Mouse (Mus musculus) layer of hippocampus, adult 8-10 months (tissue): ENCODE results near the gene Cept1. TPM values are rescaled to one million over a fixed set of nuclear protein-coding genes. Genes with fewer than 3 reads are reported as not detected.

Experiments
- DNase-seq, 2 experiments: peaks; one replicate each; pipeline ENCODE4 v3.0.0; 2022; ENCODE audit warnings: low spot score in 2 of 2
- total RNA-seq, 4 experiments: library from RNA; stranded (reverse); gene quantifications; 2 replicates each; pipeline ENCODE4 v1.2.4; 2022

Cept1 gene
- total RNA-seq, 4 experiments from 2014 or later, result 48.0 to 53.0 (median 49.1) TPM

DNA sequence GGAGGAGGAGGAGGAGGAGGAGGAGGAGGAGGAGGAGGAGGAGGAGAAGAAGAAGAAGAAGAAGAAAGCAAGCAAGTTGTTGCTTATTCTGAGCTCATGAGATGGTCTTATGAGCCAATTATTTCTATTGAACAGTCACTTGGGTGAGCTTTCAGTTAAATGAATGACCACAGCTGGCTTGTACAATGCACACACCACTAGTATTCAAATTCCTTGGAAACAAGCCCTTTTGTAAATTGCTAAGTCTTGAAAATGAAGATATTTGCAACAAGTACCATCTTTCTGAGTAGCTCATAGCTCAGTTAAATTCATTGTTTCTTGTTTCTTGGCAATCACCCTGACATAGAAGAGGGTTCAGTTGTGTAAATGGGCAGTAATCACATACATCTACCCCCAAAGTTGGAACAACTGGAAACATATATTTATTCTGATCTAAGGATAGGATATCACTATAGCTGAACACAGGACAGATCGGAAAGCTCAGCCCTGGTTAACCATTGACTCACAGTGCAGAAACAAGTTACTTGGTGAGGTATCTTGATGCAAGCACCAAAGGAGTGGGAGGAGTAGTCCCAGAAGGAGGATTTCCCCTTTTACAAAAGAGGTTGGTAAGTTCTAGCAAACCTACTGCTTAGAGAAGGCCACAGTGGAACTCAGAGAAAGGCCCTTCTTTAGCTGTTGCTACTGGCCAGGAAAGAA, 52.1 kb downstream of the Cept1 start:
- DNase-seq, result no peak

DNA sequence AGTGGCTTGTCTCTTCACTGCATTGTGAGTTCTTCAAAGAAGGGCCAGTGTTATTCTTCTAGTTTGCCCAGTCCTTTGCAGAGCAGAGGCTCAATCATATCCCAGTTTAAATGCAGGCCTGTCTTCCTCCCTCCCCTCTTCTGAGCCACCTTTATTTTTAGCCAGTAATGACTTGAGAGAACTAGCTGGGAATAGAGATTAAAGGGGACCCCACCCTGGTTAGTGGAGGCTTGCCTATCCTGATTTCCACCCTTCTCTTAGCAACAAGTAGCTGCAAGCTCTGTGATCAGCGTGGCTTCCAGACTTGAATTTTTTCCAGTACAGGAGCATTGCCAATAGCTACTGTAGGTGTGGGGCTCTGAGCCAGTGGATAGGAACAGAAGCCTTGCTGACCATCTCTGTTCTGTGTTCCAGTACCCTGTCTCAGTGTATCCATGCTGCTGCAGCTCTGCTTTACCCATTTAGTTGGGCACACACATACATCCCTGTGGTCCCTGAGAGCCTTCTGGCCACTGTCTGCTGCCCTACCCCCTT, 53.1 kb downstream of the Cept1 start:
- no peak for DNase-seq

DNA sequence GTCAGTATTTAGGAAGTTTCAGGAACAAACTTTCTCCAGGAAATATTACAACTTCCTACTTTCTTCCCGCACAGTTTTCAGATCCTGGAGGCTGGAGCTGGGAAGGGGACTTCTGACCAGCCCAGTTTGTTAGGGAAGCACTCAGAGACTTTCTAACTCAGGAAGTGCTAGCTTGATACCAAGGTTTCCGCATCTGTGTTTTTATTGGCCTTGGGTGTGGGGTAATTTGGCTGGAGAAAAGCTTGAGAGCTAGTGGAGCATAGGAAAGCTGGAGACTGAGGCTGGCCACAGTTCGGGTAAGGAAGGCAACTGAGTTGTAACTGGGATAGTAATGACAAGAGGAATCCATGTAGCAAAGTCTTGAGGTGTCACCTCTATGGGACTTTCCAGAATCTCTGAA, 53.7 kb downstream of the Cept1 start:
- DNase-seq, result no peak

DNA sequence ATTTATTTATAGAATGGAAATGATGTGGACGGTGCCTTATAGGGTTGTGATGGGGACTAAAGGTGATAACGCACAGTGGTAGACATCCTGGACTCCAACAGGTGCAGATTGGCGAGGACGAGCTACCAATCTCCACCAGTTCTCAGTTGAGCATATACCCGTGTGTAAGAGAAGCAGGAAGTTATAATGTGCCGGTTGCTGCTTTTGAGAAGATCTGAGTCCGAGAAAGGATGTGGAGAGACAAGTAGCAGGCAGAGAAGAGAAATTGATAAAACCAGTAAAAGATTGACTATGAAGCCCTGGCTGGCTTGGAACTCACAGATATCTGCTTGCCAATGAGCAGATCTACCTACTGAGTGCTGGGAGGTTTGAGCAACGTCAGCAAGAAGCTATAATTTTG, 54.4 kb downstream of the Cept1 start:
- no peak for DNase-seq

DNA sequence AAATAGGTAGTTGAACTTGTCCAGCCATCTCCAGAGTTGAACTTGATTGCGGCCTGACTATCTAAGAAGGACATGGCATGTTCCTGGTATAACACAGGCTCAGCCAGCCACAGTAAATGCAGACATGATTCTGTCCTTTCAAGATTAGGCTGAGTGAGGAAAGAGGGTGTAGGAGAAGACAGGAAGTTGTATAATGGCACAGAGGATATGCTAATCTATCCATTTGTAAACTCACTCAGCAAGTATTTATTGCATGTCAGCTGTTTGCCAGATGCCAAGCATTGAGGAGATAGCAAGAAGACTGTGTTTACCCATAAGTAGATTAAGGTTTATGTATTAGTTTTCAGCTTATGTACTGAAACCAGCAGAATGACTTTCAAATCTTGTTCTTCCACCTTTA, 54.9 kb downstream of the Cept1 start:
- DNase-seq, result no peak

DNA sequence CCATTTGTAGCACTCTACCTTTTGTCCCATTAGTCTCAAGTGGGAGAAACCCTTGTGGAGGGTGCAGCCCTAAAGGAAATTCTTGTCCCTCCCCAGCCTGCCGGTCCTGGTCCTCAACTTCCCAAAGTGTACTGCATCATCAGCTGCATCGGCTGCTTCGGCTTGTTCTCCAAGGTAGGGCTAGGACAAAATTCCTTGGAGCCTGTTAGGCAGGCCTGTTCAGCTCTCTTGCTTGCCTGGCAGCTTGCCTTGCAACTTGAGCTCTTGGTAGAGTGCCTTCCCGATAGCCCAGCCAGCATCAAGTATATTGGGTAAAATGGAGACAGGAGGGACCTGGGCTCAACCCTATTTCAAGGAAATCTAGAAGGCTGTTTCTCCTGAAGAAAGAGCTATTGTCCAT, 57.4 kb downstream of the Cept1 start:
- no peak for DNase-seq

DNA sequence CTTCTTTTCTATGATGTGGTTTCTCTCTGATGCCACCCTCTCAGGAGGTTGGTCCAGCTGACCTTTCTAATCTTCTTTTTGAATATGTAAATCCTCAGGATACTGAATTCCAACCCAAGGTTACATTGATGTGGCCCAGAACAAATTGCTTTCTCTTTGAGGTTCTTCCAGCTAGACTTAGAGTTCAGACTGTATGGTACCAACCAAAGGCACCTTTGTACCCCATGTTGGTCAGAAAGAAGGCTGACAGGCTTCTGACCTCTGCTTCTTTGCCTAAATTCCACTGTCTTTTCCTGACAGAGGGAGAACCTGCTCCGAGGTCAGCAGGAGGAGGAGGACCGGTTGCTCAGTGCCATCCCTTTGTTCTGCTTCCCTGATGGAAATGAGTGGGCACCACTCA, 60.1 kb downstream of the Cept1 start:
- no peak for DNase-seq

DNA sequence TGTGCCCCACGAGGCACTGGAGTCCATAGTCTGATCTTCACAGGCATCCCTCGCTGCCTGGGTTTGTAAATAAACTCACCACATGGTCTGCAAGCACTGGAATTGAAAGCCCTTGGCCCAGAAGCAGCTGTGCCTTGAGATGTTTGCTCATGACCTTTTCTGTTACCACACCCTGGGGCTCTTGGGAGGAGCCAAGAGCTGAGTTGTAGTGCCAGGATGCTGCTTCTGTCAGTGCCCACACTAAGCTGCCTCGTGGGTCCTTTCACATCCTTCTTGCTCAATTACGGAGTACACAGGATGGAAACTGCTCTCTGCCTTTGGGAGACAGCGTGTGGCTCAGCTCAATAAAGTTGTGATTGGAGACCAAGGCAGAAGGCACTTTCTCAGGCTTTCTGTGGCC, 61.8 kb downstream of the Cept1 start:
- no peak for DNase-seq

DNA sequence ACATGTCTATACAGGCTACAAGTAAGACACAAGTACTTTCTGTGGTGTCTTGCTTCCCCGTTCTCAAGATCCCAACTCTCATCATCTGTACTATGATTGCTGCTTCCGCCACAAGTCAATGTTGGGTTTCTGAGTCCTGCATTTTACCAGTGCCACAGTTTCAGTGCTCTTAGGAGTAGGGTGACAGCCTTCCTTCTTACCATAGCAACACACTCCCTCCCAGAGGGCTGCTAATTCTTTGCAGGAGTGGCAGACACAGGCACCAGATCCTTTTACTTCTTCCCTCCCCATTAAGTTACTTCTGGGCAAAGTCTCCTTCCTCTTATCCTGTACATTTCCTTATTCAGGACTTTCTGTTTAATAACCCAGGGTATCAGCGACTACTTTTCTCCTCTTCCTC, 62.7 kb downstream of the Cept1 start:
- no peak for DNase-seq

DNA sequence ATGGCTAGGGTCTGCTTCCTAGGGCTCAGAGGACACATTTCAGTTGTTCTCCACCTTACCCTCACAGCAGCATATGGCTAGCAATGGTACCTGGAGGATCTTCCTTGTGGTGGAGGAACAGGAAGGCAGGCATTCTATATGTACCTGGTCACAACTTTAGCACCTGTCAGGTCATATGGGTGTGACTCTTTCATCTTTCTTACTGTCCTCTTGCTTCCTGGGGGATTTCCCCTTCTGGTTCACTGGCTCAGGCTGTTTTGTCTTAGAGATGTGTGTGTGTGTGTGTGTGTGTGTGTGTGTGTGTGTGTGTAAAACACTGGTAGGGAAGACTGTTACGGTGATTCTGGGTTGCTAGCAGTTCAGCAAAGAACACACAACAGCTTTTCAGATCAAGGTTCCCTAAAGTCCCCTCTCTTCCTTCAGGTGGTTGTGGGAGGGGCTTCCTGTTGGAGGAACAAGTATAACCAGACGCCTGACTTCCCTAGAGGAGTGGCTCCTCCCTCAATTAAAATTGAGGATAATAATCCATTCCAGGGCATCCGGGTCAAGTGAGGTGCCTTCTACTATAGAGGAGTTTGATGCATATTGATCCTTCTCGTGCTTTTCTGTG, 63.7 kb downstream of the Cept1 start:
- DNase-seq, result no peak

DNA sequence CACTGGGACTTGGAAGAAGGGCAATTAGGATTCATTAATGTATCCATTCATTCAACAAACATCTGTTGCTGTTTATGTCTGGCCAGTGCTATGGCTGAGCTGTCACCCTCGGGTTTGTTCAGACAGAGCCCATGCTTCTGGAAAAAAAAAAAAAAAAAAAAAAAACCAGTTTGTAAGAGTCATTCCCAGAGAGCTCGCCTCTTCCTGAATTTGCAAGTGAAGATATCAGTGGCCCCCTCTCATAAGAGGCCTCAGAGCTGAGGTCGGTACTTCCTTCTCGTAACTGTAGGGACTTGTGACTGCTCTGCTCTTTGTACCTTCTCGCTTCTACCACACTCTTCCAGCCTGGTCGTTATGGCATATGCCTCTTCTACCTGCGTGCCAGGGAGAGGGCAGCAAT, 64.3 kb downstream of the Cept1 start:
- DNase-seq, result no peak

DNA sequence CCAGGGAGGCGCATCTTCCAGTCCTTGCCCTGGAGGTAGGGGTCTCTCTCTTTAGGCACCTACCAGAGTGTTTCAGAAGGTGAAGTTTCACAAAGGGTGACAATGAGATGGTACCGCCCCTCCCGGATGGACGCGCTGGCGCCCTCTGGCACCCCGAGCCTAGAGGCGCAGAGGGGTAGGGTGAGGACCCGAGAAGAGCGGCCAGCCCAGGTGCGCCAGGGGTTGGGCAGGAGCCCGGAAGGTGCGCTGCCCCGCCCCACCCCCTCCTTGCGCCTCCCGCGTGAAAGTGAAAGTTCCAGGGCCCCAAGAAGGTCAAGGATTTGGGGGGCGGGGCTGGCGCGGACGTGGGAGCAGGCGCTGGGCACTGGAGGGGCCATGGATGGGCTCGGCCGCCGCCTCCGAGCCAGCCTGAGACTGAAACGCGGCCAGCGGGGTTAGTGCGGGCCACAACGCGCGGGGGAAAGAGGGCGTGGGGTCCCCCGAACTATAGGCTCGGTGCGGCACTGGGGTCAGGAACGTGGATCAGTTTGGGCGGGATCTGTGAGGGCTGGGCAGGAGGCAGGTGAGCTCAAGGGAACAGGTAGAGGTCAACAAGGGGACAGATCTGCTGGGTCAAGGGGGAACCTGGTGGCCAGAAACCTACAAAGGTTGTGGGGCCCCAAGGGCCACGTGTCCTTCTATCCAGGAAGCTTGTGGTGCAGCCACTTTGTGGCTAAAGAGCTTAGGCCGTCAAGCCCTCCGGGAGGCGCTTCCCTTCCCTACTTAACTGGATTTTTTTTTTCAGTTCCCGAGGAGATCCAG, 65.1 kb downstream of the Cept1 start, which contains the start of gene Dennd2d:
Dennd2d (plus strand) TSS at position 125 of the 801 bp plus-strand sequence.
- DNase-seq, result no peak

DNA sequence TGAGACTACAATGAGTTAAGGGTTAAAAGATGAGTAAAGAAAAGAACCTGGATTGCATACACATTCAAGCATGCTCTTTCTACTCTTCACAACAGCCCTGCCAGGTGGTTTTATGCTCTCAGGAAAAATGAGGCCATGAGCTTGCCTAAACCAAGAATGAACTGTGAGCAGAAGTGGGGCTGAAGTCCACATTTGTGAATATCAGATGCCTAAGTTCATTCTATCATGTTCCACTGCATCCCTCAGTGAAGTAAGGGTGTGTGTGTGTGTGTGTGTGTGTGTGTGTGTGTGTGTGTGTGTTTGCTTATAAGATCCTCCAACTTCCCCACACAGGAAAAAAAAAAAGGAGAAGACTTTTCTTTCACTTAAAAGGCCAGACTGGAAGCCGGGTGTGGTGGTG, 70.7 kb downstream of the Cept1 start:
- DNase-seq, result no peak

DNA sequence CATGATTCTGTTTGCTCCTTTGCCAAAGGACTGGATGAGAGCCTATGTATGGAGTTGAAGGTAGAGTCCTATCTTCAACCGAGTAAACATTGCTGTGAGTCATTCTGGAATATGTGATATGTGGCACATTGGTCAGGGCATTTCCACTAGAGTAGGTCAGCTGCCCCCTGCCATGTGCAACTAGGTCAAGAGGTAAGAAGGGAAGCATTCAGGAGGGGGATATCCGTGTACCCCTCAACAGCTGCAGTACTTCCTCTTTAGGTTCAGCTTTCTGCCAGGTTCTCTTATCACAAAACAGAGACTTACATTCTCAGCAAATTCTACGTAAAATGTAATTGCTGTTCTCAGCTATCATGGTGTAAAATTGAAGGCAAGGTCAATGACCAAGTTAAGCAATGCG, 73.4 kb downstream of the Cept1 start:
- DNase-seq, result no peak

DNA sequence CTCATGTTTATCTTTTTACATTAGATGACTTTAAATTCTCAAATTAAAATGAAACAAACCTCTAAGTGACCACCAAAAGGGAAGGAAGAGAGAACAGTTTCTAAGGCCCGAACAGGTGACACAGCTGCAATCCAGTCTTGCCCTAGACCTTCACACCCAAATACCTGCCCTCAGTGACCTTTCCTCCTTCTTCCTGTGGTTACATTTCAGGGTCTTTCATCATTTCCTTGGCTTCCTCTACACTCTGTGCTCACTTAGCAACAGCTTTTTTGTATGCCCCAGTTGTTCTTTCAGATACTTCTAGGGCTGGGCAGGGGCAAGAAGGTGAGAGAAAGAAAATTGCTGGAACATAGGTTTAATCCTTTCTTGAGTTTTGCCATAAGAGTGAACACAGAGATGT, 82.9 kb downstream of the Cept1 start:
- no peak for DNase-seq

DNA sequence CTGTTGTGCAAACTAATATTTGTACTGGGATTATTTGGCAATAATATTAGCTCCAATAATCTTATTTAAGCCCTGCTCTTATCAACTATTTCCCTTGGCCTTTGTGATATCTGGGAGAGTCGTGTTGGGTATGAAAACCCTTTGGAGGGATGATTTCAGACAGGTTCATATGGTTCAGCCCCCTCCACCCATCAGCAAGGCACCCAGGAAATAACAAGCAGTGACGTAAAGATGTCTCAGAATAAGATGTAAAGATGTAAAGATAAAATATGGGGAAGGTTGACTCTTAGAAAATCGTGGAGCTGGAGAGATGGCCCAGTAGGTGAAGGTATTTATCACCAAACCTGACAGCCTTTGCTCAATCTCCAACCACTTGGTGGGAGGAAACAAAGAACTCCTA, 85.1 kb downstream of the Cept1 start:
- DNase-seq, result no peak

DNA sequence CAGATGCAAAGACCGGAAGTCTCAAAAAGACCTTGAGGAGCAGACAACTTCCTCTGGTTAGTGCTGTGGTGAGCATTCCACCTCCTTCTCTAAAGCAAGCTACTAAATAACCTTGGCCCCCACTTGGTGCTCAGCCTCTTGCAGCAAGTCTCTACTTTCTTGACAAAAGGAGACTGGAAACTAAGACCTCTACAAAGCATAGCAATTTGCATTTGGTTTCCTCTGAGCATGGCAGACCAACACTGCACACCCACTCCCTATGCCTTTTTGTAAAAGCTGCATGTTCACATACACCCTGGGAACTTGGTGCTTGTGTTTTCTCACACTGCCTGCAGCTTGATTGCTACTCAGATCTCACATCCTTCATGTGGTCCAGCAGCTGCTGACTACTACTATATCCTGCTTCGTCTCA, 85.5 kb downstream of the Cept1 start:
- no peak for DNase-seq

DNA sequence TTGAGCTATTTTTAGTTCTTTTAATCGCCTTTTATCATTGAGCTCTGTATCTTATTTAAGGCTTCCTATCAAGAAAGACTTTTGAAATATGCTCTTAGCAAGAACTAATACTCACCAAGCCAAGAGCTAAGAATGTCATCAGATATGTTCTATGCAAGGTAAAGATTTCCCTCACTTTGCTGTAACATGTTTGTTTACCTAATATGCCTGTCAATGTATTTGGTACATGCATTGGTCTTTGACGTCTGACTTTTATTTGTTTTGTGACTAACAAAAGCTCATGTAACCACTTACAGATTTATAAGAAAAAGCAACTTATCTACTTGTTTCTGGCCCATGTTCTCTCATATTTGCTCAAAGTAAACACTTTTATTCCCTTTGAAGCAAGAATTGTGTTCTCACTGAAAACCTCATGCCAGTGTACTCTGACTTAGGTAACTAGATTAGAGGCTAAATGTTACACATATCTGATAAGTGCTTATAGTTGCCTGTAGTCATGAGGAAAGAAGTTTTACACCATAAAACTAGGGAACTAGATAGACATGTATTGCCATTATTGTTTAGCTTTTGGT, 90.2 kb downstream of the Cept1 start:
- no peak for DNase-seq

DNA sequence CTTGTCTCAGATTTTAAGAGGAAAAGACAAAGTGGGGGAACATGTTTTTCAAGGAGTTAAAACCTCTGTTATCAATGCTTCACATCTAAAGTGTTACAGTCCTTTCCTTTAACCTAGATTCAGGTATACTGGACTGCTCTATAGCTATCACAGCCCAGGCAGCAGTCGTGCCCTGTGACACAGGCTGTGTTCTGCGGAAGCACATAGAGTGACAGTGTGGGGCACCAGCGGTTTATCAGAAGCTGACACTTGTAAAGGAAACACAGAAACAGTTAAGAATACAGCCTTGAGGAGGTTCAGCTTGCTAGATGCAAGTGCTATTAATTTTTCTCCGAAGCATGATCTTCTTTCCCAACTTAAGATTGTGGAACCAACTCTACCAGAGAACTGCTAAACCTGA, 95.0 kb downstream of the Cept1 start:
- no peak for DNase-seq
